Mouse (Mus musculus) olfactory bulb, adult 2 months (tissue): ENCODE measurements around the gene Flot2.

Experiments
- CTCF ChIP-seq: fragments of 200-500 bp; IDR thresholded peaks from 2 replicates; pipeline ENCODE4 v1.5.1; 2012; ENCODE audit warnings: low read depth, mild to moderate bottlenecking, low read length, moderate library complexity; ENCODE audit not compliant: insufficient read depth
- POLR2A ChIP-seq: fragments of 200-500 bp; IDR thresholded peaks from 2 replicates; pipeline ENCODE4 v1.6.1; 2012; ENCODE audit warnings: mild to moderate bottlenecking, low read depth, low read length, moderate library complexity; ENCODE audit not compliant: insufficient read depth

DNA sequence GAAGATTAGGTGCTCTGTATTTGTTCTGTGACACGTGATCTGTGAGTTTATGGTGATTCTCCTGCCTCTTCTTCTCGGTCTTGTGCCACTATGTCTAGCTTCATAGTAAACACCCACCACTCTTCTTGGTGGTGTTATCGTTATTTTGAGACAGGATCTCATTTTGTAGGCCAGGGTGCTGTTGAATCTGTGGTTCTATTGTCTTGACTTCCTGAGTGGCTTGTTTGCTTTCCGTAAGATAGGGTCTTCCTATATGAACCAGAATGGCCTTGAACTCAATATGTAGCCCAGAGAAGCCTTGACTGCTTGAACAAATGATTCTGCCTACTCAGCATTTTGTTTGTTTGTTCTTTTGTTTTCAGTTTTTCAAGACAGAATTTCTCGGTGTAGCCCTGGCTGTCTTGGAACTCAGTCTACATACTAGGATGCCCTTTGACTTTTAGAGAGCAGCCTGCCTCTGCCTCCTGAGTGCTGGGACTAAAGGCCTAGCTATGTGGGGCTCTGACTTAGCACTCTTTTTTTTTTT, 50.1 kb downstream of the Flot2 start:
- TF ChIP-seq CTCF (no peak), POLR2A (no peak)
